Mouse (Mus musculus) cerebellum, postnatal 14 days (tissue): ENCODE measurements around the gene Ntn1.

ENCODE experiments used
- DNase-seq, 2 experiments: peaks; one replicate each; pipeline ENCODE4 v3.0.0; 2021; ENCODE audit warnings: mixed read lengths in 2 of 2

The Ntn1 gene

DNA sequence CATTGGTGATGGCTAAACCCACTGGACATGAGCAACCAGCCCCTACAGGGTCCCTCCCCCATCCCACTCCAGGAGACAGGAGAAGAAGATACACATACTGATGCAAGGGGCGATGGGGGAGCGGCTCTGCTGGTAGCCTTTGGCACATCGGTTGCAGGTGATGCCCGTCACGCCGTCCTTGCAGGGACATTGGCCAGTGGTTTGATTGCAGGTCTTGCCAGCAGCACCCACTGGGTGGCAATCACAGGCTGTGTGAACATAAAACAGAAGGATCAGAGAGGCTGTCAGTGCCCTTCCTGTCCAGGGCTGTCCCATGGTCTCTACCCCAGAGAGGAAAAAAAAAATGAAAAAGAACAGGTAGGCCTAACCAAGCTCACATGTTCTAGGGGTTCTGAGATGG lies 140.2 kb downstream of the Ntn1 start:
- DNase-seq = no peak

DNA sequence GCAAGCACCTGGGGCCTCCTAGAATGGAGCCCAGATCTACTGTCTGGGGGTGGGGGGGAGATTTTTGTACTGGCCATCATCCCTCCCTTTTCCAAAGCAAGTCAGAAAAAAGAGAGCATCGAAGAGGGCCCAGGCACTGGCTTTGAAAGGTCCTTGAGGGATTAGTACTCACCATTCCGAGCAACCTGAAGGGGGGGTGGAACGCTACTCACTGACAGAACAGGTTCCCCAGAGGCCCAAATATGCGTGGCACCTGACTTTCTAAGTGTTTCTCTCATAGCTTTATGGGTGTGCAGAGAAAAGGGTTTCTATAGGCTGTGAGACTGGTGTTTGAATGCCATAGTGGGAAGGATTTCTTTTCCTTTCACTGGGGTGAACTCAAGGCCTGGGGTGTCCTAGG lies 142.1 kb downstream of the Ntn1 start:
- DNase-seq = no peak

DNA sequence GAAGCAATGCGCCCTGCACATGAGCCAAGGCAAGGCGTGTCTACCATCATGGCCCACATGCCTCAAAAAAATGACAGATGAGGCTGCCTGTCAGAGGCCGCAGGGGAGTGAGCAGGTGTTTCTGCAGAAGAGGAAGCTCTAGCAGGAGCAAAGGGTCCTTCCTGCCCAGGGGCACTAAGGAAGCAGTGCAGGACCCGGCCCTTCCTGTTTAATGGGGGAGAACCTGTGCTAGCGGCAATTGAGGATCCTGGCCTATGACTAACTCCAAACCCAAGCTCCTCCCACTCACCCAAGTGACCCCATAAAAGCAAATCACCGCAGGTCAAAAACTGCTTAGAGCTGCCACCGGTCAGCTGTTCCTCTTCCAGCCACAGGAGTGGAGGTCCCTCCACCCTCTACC lies 147.1 kb downstream of the Ntn1 start:
- no peak for DNase-seq

DNA sequence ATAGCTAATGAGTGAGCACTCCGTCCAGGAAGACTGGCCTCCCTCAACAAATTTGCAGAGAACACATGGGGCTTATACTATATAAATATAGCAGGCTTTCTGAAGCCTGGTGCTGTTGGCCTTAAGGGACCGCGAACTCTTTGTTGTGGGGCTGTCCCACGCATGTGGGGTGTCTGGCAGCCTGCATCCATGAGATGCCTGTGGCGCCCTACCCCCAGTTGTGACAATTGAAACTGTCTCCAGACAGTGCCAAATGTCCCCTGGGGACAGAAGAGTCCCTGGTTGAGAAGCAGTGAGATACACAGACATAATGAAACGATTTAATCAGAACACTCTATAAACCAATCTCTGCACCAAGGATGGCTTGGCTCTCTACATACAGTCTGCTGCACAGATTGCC lies 150.5 kb downstream of the Ntn1 start:
- DNase-seq = no peak

DNA sequence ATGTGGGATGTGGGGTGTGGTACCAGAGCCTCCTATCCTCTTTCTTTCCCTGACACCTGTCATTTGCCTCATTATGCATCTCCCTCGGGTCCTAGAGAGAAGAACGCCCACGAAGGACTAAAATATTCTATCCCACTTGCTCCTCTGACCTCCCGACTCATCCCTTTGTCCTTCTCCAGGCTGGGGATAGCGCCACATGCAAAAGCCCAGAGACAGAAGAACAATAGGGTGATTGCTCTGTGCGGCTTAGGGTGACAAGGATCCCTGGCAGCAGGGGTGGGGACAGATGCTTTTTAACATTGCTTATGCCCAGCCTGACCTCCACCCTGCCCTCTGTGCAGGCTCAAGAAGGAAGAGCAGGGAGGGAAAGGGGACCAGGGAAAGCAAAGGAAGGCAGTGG lies 152.7 kb downstream of the Ntn1 start:
- no peak for DNase-seq

DNA sequence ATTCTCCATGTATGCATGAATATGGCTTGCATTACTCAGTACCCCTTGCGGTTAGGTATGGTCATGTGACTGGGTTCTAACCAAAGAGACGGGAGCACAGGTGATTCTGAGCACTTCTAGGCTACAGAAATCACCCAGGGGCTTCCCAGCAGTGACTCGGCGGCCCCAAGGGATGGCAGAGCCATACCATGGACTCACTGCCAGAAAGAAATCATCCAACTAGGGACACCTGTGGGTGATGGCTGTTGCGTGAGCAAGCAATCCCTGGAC lies 155.7 kb downstream of the Ntn1 start:
- no peak for DNase-seq

DNA sequence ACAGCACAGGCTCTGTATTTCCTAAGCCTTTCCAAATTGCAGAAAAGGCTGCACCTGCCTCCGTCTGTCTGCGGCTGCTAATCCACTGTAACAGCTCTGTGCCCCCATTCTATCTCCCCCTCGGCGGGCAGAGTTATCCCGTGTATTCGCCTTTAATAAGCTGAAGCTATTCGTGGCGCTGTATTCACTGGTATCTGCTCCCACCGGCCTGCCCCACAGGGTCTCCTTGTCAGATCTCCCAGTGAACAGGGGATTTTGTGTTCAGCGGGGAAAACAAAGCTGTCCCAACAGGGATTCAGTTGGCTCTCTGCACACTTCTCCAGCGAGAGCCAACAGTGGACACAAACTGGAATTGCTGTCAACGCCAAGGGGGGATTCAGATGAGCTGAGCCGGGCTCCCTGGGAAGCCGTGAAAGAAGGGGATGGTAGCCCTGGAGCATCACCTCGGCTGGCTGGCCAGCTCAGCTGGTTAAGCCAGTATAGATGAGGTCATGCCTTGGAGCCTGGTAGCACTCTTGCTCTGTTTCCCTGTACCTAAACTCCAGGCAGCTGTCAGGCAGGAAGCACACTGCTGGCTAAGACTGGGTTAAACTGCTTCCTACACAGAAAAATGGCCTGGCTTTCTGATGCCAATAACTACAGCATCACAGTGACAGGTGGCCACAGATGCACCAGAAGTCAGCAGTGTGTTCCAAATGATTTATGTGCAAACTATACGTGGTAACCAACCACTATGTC lies 156.2 kb downstream of the Ntn1 start:
- DNase-seq = peak; percentile 25 to 41

DNA sequence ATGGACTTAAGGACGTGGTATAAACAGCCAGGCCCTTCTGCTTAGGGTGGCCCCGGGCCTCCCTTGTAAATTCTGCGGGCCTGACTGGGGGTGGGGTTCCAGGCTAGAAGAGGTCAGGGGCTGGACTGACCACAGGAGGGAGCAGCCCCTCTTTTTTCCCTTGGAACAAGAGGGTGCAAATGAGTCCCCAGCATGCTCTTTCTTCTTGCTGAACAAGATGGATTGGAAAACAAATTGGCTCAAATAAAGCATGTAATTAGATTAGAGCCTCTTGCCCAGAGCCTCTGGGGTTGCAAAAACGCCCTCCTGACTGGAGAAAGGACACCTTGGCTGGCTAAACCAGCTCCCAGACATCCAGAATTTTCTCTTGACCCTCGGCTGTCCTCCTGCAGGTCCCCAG lies 160.9 kb downstream of the Ntn1 start:
- DNase-seq = no peak

DNA sequence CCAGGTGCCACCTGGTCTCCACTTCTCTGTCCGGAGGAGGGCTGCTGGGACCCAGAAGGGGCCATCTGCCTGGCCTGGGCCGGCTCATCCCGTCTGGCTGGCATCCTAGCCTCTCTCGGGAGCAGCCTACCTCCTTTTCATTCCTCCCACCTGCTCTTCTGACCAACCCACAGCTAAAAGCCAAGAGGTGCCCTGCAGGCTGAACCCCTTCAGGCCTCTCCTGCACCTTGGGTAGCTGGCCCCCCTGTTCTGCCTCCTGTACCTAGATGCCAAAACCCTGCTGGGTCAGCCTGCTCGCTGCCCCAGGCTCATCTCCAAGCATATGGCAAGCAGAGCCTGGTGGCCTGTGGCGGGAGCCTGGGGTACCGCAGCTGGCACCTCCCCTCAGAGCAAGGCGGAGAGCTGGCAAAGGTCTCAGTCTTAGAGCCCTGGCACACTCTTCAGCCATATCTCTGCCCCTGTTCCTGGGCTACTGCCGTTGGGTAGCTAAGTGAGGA lies 167.1 kb downstream of the Ntn1 start:
- peak; percentile 81 to 89 for DNase-seq

DNA sequence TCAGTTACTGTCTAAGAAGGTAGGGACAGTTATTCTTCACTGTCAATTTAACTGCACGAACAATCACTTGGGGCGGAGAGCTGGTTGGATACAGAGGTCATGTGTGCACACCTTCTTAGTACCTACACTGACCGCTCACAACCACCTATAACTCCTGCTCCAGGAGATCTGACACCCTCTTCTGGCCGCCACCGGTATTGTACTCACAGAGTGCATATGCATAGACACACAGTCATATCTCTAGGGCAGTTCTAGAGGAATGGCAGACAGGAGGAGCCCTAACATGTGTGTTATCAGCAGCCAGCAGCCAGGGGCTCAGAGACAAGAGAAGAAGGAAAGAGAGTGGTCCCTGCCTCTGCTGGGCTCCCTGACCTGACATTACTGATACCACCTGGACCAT lies 169.1 kb downstream of the Ntn1 start:
- DNase-seq = peak in 1 of 2 experiments; percentile 60

DNA sequence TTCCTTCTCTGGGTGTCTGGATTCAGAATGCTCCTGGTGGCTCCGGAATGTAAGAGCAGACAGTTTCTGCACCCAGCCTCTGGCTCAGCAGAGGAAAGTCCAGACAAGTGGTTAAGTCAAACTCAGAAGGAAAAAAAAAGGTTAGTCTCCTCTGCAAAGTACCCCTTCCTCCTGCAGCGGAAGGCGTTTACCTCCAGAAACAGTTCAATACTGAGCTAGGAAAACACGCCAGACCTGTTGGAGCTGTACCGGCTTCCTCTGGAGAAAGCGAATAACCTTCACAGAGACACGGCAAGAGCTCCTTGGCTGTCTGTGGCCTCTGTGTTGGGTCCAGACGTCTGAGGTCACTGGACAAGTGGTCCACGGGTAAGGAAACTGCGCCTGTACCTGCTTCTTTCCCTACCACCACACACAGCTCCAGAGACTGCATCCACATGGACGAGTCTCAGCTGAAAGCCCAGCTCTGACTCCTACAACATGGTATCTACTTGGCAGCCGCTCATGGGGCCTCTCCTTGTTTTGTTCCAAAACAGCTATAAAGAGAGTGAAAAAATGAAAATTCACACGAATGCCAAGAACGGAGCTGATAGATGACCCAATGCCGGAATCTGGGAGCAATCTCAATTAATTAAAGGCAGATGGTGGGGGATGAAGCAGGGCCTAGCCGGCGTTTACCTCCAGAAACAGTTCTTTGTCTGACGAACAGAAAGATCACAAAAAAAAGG lies 171.5 kb downstream of the Ntn1 start:
- no peak for DNase-seq

DNA sequence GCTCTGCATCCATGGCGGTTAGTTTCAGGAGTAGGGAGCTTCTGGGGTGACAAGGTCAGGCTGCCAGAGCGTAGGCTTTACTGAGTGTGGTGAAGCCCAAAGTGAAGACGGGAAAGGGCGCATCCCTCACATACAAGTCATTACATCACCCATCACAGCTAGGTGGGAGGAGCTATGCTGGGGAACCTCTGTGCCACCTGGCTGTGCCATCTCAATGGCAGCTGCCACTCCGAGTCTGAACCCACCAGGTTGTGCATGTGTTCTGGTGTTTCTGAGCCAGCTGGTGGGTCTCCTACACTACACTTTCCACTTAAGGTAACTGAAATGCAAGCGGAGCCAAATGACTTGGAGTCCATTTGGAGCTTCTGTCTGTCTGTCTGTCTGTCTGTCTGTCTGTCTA lies 172.8 kb downstream of the Ntn1 start:
- no peak for DNase-seq

DNA sequence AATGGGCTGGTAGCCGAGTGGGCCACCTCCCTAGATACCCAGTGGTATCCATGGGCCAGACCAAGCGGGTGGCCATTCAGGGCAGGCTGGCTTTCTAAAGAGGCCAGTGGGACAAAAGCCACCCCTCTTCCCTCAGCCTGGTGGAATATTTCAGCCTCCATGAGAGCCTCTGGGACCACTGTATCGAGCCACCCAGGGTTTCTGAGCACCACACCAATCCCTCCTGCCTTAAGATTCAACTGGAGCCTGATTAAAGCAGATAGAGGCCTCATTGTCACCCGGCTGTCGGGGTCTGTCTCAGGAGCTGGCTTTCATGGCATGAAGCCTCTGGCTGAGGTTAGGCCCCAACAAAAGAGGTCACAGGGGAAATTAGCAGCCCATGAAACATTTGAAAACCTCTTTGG lies 174.0 kb downstream of the Ntn1 start:
- DNase-seq = no peak

DNA sequence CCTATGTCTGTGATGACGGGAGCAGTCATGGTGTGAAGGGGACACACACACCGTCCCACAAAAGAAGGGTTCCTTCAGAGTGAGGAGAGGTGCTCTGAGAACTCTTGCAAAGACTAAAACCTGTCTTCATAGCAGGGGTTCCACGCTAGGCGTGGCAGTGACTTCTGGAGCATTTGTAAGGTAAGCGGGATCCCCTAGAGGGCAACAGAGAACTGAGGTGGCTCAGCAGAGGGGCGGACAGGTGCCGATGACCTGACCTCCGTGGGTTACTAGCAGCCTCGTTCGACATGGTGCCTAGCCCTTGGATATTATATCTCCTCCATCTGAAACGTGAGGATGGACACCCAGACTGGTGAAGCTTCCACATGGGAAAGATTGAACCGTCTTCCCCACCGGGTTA lies 177.5 kb downstream of the Ntn1 start:
- DNase-seq = no peak

DNA sequence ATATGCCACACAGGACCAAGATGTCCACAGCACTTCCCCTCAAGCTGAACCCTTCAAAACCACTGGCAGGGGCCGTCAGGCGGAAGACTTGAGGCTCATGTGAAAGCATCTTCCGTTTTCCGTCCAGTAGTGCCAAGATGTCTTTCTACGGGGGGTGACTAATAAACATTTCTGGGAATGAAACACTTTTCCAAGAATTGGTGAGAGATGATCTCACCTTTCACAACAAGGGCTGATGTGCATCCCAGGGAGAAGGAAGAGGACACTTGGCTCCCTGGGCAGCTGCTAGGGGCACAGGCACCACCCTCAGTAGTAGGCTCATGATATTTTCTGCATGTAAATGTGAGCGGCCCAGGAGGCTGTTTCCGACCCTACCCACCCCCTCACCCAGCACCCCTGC lies 178.4 kb downstream of the Ntn1 start:
- DNase-seq = no peak

DNA sequence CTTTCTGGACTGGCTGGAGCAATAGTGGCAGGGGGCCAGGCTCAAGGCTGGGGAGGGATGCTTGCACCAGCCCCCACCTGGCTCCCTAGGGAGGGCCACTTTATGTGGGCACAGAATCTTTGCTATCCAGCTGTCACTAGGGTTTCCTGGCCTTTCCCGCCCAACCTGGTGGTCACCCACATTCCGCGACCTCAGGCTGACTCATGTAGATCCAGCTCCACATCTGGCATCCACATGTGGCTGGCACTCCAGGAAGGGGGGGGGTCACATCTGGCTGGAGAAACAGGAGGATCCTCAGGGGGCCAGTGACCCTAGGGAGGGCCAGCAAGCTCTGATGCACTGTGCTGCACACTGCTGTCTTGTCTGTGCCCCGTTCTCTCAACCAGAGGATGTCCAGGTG lies 179.9 kb downstream of the Ntn1 start:
- DNase-seq = no peak

DNA sequence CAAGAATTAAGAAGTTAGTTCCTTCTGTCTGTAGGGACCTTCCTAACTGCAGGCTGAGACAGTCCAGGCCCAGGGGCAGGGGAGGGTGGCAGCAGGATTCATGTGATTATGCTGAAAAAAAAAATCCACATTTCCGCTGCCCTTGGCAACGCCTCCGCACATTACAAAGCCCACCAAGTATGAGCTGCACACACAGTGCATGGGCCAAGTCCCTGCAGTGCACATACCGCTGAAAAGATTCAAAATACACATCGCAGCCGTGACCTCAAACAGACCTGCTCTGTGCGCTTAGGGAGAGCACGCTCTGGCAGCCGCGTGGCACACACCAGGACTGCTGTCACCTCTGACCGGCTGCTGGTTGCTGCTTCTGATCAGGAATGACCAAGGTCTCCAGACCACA lies 184.6 kb downstream of the Ntn1 start:
- DNase-seq = no peak

DNA sequence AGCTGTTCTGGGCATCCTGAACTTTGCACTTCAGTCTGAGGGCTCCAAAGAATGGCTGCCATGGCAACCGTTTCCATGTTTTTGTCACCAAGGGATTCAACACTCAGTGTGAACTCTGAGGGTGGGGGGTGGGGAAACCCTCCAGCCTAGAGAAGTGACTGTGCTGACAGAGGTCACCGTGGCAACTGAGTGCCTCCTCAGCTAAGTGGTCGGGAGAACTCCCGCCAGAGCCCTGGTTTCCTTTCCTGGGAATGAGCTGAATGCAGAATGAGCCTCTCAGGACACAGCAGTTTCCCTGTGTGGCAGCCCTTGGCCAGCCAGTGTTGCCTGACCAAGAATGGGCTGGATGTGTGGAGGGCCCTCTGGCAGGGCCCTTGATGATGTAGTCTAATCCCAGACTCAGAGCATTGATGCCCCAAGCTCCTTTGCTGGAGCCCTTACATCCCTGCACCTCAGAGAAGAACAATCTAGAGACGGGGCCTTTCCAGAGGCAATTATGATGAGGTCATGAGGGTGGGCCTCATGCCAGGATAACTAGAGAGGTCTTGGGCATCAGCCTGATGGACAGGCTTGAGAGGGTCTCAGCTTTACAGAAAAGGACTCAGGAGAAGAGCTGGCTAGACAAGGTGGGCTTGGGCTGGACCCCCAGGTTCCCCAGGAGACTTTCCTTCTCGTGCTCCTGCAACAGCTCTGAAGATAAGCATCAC lies 185.3 kb downstream of the Ntn1 start:
- peak in 1 of 2 experiments; percentile 38 for DNase-seq

DNA sequence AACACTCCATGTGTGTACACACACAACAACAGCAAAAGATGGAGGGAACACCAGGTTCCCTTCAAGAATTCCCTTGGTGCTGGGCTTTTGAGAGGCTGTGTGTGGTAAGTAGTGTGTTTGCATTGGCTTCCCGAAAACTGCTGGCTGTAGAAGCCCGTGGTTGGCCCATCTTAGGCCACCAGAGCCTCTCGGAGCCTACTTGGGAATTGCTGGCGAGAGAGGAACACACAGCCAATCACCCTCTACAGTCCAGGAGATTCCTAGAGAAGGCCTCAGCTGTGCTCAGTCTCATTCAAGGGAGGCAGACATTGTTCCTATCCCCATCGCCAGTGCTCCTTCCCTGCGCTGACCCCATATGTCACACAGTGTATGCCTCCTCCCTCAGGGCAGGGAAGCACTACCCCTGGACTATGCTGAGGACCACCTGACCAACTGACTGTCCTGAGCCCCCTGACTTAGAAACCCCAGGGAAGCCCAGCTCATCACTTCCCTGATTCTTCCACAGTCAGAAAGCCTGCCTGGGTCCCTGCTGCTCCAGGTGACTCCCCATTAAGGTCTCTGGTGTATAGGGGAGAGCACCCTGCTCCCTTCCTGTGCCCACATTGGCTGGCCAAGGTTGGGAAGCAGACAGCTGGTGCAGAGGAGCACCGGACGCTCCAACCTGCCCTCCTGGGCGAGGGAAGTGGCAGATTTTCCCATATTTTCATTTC lies 186.0 kb downstream of the Ntn1 start:
- no peak for DNase-seq

DNA sequence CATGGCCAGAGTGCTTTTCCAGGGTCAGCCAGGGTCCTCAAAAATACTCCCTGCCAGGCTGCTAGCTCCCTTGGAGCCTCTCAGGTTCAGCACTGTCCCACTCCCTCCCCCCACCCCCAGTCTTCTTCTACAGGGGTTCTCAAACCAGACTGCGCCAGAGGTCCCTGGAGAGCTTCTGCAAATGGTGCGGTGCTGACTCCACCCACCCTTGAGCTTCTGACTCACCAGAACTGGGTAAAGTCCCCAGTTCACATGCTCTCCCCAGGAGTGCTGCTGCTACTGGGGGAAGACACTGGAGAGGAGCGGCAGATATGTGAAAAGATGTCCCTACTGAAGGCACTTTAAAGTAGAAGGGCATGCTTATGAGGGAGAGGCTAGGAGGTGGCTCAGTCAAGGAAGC lies 186.7 kb downstream of the Ntn1 start:
- DNase-seq = no peak

DNA sequence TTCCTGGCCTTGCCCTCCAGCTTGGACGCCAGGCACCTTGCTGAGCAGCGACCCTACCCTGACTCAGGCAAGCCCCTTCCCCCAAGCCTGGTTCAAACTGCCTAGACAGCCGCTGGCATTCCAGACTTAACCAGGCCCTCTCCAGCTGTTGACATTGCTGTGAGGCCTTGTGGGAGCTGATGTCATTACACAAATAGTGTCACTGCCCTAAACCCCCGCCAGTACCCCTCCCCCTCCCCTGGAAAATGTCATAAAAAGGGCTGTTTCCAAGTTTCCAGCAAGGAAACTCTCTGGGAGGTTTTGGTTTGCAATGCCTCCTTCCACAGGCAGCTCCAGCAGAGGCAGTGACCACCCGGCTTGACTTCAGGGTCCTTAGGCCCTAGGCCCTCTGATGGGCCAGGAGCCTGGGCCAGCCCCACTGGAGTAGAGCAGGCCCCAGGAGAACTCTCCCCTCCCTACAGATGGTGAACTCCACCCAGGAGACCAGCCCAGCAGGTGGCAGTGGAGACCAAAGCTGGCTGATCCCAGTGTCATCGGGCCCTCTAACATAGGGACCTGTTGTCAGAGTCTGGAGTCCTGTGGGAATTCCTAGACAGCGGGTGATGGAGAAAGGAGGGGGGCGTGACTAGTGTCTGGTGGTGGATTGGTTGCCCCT lies 188.6 kb downstream of the Ntn1 start:
- DNase-seq = peak in 1 of 2 experiments; percentile 53

DNA sequence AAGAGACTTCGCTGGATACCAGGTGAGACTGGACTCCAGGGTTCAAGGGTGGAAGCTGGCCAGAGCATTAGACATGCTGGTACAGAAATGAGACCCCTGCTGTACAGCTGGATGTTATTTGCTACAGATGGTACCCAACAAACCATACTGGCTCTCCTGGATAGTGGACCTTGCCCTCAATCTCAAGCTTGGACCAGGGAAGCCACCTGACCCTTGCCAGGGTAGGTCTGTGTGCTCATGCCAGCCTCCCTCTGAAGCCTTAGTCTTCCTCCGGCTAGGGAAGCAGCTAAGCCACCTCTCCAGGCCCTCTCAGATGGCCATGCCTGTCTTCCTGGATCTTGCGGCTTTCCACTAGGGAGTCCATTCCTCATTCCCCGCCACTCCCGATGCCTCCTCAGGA lies 189.9 kb downstream of the Ntn1 start:
- no peak for DNase-seq

DNA sequence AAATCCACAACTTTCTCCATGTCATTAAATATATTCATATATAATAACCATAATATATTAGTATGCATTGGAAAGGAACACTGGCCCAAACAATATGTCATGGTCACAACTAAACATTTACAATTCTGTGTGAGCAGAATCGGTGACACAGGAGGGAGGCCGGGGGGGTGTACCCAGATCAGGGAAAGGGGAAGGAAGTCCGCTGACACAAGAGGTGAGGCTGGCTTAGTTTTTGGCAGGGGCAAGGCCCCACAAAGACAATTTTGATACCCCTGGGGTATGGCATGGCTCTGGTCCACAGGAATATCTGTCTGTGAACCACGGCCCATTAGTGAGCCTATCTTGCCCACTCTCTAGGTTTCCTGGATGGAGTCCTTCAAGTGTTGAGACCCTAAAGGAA lies 191.1 kb downstream of the Ntn1 start:
- no peak for DNase-seq
